Mouse (Mus musculus) intestine, postnatal 0 days (tissue): ENCODE results near the gene Fam160a2. TPM values are rescaled to one million over a fixed set of nuclear protein-coding genes. Genes with fewer than 3 reads are reported as not detected.
A peak's percentile ranks its signal among the peaks of the same experiment; 100 is the strongest.

Source experiments
- ATAC-seq: fragments of 200-750 bp; cut with Nextera tagmentation; 2 replicates; pipeline ENCODE4 v1.8.0; 2017; ENCODE audit warnings: mild to moderate bottlenecking, moderate TSS enrichment, moderate library complexity
- H3K27ac ChIP-seq: fragments of 300-500 bp; sonication (generic); 2 replicates; pipeline ENCODE4 v1.5.1; 2014; ENCODE audit warnings: mild to moderate bottlenecking, low read depth, low read length, moderate library complexity
- H3K27me3 ChIP-seq: fragments of 300-500 bp; sonication (generic); replicated peaks from 2 replicates; pipeline ENCODE4 v1.6.1; 2014; ENCODE audit warnings: low read length, mixed read lengths; ENCODE audit not compliant: control insufficient read depth, insufficient read depth
- H3K36me3 ChIP-seq: fragments of 300-500 bp; sonication (generic); 2 replicates; pipeline ENCODE4 v1.6.1; 2014; ENCODE audit warnings: mild to moderate bottlenecking, moderate library complexity; ENCODE audit not compliant: control insufficient read depth, insufficient read depth
- H3K4me1 ChIP-seq: fragments of 300-500 bp; sonication (generic); replicated peaks from 2 replicates; pipeline ENCODE4 v1.6.1; 2014; ENCODE audit warnings: antibody characterized with exemption, low read length, mixed read lengths; ENCODE audit not compliant: control insufficient read depth, insufficient read depth
- H3K4me2 ChIP-seq: fragments of 300-500 bp; sonication (generic); replicated peaks from 2 replicates; pipeline ENCODE4 v1.6.1; 2014; ENCODE audit warnings: low read depth, mild to moderate bottlenecking, moderate library complexity
- H3K4me3 ChIP-seq: fragments of 300-500 bp; sonication (generic); 2 replicates; pipeline ENCODE4 v1.5.1; 2014; ENCODE audit warnings: low read depth, low read length
- H3K9ac ChIP-seq: fragments of 300-500 bp; sonication (generic); 2 replicates; pipeline ENCODE4 v1.6.1; 2014; ENCODE audit warnings: mild to moderate bottlenecking, low read depth, low read length
- H3K9me3 ChIP-seq: fragments of 300-500 bp; sonication (generic); 2 replicates; pipeline ENCODE4 v1.6.1; 2016; ENCODE audit warnings: mixed run types; ENCODE audit not compliant: control insufficient read depth
- CTCF ChIP-seq: sonication (generic); IDR thresholded peaks from 2 replicates; pipeline ENCODE4 v1.5.1; 2016; ENCODE audit warnings: low read depth, mild to moderate bottlenecking, control low read depth, antibody characterized with exemption, moderate library complexity
- WGBS: fragments of 180-500 bp; shearing (Covaris S2); extraction: QIAGEN DNeasy Blood & Tissue Kit; methylation state at CpG from one replicate; pipeline ENCODE4 v1.1.7; 2014; 5-methylcytosine and 5-hydroxymethylcytosine counted together
- polyA plus RNA-seq: library from polyadenylated mRNA; unstranded; fragments of >200 nt; fragmentation: Nextera tagmentation; extraction: Ambion mirVana; gene quantifications from 2 replicates; pipeline ENCODE4 v1.2.1, GENCODE M21; 2015

Fam160a2 gene
- polyA plus RNA-seq, 1 experiment from 2014 or later = 30.5 TPM

DNA sequence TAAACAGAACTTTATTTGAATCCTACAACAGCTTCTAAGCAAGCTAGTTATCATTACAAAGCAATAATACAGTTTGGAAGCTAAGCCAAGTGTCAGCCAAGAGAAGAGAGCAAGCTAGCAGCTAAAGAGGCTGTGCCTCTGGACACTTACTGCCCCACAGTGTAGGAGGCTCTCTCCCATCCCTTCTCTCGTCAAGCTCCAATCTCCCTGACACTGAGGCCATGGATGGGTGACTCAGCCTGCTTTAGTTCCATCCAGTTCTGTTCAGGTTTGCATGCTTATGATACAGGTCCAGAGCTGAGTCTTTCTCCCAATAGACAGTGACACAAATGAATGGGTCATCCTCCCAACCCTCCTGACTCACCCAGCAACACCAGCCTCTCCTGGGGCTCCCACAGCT, 32.2 kb upstream of the Fam160a2 start:
- no peaks in the 10 kb centered on the region for H3K36me3 ChIP-seq
- H3K9ac ChIP-seq = no peak overlapping the region
- TF ChIP-seq CTCF = no peak
- H3K4me3 ChIP-seq = no peak overlapping the region
- WGBS = 30% methylated on average over 1 of the region's 1 CpGs
- no peak for ATAC-seq
- no peaks in the 10 kb centered on the region for H3K9me3 ChIP-seq
- H3K4me2 ChIP-seq = no peak overlapping the region
- no peaks in the 10 kb centered on the region for H3K4me1 ChIP-seq
- no peak overlapping the region for H3K27ac ChIP-seq
- H3K27me3 ChIP-seq = no peaks in the 10 kb centered on the region

DNA sequence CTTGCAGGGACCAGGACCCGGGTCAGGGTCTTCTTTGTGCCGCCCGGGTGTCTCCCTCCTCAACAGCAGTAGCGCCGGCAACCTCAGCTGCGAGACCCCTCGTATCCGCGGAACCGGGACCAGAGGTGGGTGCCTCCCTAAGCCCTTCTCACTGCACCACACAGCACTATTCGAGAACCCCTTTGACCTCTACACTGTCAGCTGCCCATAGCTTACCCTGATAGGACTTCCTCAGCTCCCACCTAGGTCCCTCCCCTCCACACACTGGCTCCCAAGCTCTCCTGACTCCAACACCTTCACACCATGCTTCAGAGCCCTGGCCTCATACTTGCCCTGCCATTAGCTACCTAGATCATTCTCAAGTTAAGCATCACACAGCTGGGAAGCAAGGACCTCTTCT, 26.2 kb upstream of the Fam160a2 start:
- peak overlapping the region; percentile 52 for H3K4me2 ChIP-seq

DNA sequence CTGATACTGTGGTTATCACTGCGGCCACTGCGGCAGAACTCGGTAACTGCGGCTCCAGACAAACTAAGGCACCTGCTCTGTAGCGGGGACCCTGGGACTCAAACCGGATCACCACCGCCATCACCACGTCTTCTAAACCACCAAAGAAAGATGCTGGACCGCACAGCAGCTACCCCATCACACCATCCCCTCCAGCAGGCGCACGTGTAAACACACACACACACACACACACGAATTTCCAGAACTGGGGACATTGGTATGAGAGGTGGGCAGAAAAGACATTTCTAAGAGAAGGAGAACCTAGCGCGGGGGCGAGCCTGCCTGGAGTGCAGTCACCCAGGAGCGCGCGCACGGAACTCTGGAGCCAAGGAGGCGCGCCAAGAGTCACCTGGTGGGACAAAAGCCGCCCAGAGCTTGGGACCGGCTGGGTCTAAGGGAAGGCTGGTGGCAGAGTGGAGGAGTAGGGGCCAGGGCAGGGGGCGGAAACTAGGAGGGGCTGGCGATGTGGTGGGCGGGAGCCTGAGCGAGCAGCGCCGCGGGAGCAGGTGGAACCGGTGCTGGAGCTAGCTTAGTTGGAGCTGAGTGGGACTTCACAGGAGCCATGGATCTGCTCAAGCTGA, 25.7 kb upstream of the Fam160a2 start, which contains the start of gene Cckbr:
Gene Cckbr (plus strand): TSS at position 308 of the 620 bp plus-strand sequence.
- WGBS = 2% methylated on average over 29 of the region's 31 CpGs
- Histone ChIP-seq H3K9me3 (no peaks in the 10 kb centered on the region), H3K4me3 (peak within 1 kb of the TSS; percentile 26), H3K9ac (no peak within 1 kb of the TSS), H3K27ac (no peak within 1 kb of the TSS), H3K27me3 (peaks cover 18% of the 10 kb centered on the region), H3K4me1 (no peaks in the 10 kb centered on the region), H3K4me2 (peak within 1 kb of the TSS; percentile 52), H3K36me3 (no peaks in the 10 kb centered on the region)
- no peak for TF ChIP-seq CTCF
- 0 out of 2 replicates have a peak, but pooled peaks have one; percentile 6 for ATAC-seq

More for the DNA sequence above, 26.2 kb upstream of the Fam160a2 start:
- Histone ChIP-seq H3K4me3 (peak overlapping the region; percentile 26; the same call in 1 of the 2 replicates), H3K27ac (no peak overlapping the region), H3K27me3 (peaks cover 18% of the 10 kb centered on the region), H3K4me1 (no peaks in the 10 kb centered on the region), H3K9me3 (no peaks in the 10 kb centered on the region), H3K9ac (no peak overlapping the region), H3K36me3 (no peaks in the 10 kb centered on the region)
- no peak for TF ChIP-seq CTCF
- 5% methylated on average over 11 of the region's 11 CpGs for WGBS
- ATAC-seq = no peak

DNA sequence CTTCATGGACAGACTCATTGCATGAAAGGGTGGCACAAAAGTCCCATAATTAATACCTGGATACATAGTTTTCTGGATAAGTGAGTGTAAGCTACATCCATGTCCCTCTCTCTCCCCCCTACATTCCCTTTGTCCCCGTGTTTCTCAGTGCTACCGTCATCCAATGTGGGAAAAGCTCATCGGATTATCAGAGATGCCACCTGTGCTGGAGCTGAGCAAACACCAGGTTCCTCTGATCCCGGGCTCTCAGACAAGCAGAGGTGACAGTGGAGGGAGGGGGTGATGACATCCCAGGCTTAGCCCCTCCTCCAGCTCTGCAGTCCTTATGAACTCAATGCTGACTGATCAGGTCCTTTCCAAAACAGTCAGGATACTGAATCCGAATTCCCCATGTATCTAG, 24.5 kb upstream of the Fam160a2 start:
- no peak for ATAC-seq
- TF ChIP-seq CTCF = no peak
- no peak overlapping the region for H3K4me3 ChIP-seq
- peaks cover 18% of the 10 kb centered on the region for H3K27me3 ChIP-seq
- no peaks in the 10 kb centered on the region for H3K36me3 ChIP-seq
- no peak overlapping the region for H3K9ac ChIP-seq
- H3K4me1 ChIP-seq = no peaks in the 10 kb centered on the region
- 18% methylated on average over 5 of the region's 5 CpGs for WGBS
- H3K4me2 ChIP-seq = no peak overlapping the region
- no peaks in the 10 kb centered on the region for H3K9me3 ChIP-seq
- H3K27ac ChIP-seq = no peak overlapping the region

DNA sequence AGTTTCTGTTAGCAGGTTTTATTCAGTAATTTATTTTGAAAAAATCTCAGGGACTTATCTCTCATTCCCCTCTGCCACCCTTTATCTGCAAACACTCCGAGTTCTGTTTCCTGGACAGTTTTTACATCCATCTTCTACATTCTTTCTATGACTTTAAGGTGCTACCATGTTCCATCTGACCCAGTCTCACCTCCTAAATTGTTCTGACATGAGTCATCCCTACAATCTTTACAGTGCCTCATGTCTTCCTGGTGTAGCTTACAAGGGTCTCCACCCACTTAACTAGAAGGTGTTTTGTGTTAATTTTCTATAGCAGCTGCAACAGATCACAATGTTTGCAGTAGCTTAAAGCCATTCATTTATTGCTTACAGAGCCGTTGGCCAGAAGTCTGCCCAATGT, 21.0 kb upstream of the Fam160a2 start:
- H3K36me3 ChIP-seq = no peaks in the 10 kb centered on the region
- H3K9me3 ChIP-seq = no peaks in the 10 kb centered on the region
- H3K9ac ChIP-seq = no peak overlapping the region
- H3K4me1 ChIP-seq = no peaks in the 10 kb centered on the region
- H3K27me3 ChIP-seq = peaks cover 12% of the 10 kb centered on the region
- no peak overlapping the region for H3K27ac ChIP-seq
- no peak for TF ChIP-seq CTCF
- ATAC-seq = no peak
- H3K4me2 ChIP-seq = no peak overlapping the region
- WGBS = 13% methylated on average over 2 of the region's 2 CpGs
- no peak overlapping the region for H3K4me3 ChIP-seq

DNA sequence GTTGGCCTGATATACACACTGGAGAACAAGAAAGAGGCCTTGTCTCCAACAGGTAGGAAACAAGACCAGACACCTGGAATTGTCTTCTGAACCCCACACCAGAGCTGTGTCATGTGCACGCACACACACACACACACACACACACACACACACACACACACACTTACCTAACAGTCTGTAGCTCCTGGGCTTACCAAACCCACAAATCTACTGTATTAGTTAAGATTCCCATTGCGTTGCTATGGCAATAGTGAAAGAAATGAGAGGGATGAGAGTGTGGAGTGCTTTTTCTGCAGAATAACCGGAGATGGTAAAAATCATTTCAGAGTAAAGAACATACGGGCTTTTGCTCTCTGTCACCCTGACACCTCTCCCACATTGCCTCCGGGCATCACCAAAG, 18.3 kb upstream of the Fam160a2 start:
- H3K9ac ChIP-seq = no peak overlapping the region
- H3K27ac ChIP-seq = no peak overlapping the region
- 87% methylated on average over 5 of the region's 5 CpGs for WGBS
- H3K4me3 ChIP-seq = no peak overlapping the region
- TF ChIP-seq CTCF = no peak
- ATAC-seq = no peak
- H3K9me3 ChIP-seq = no peaks in the 10 kb centered on the region
- no peaks in the 10 kb centered on the region for H3K27me3 ChIP-seq
- H3K4me1 ChIP-seq = no peaks in the 10 kb centered on the region
- no peaks in the 10 kb centered on the region for H3K36me3 ChIP-seq
- no peak overlapping the region for H3K4me2 ChIP-seq
